Mouse (Mus musculus) testis, adult 2 months (tissue): ENCODE data around the gene Dtx4.
A peak's percentile ranks its signal among the peaks of the same experiment; 100 is the strongest.

ENCODE experiments used
- CTCF ChIP-seq: fragments of 200-500 bp; IDR thresholded peaks from 2 replicates; pipeline ENCODE4 v1.5.1; 2012; ENCODE audit warnings: low read depth, mild to moderate bottlenecking, inconsistent platforms, low read length, moderate library complexity; ENCODE audit not compliant: control insufficient read depth, insufficient read depth, insufficient replicate concordance
- POLR2A ChIP-seq: fragments of 200-500 bp; IDR thresholded peaks from 2 replicates; pipeline ENCODE4 v1.6.1; 2012; ENCODE audit warnings: low read depth, mild to moderate bottlenecking, inconsistent platforms, low read length, moderate library complexity; ENCODE audit not compliant: control insufficient read depth

GRCm38 (mm10) chr19:12467436-12467835 lies 33.8 kb downstream of the Dtx4 start:
- peak; percentile 28; the same call in 1 of the 2 replicates for TF ChIP-seq CTCF
- no peak for TF ChIP-seq POLR2A
